Comparison of ENCODE assay signal across 13 mouse cellular contexts in the genomic region with DNA sequence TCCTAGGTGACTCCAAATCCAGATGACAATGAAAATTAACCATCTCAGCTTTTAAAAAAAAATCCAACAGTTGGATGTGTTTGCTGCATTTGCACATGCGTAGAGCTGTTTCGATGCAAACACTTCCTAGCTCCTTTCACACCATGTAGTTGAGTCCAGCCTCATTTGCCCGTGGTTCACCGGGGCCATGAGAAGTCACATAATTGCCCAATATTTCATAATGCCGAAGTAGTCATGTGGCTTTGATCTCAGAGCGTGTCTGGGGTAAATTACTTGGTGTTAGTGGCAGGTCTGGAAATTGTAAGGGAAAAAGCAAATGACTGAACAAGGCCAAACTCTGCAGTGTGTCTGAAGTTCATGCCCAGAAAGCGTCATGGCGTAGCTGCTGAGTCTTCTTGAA.
"Had no signal": no experiment of that assay in that cellular context is flagged by ENCODE, and none has a peak within 500 bp of the region (broad histone marks: within the 10 kb centered on the region; RNA-seq: fewer than 3 reads in every experiment).

No protein-coding gene starts in this region.

- H3K4me3 ChIP-seq: limb, embryonic 15.5 days; liver, embryonic 12.5 days; megakaryocyte, embryonic 14.5 days; midbrain, embryonic 15.5 days; neural tube, embryonic 12.5 days had no signal

- H3K9me3 ChIP-seq: limb, embryonic 15.5 days; liver, embryonic 12.5 days; megakaryocyte, embryonic 14.5 days; midbrain, embryonic 15.5 days; neural tube, embryonic 12.5 days had no signal

- H3K27me3 ChIP-seq: limb, embryonic 15.5 days; liver, embryonic 12.5 days; midbrain, embryonic 15.5 days; neural tube, embryonic 12.5 days had no signal

- H3K4me2 ChIP-seq: limb, embryonic 15.5 days; liver, embryonic 12.5 days; lung, embryonic 14.5 days; midbrain, embryonic 11.5 days; midbrain, embryonic 15.5 days; neural tube, embryonic 12.5 days had no signal

- H3K4me1 ChIP-seq: limb, embryonic 15.5 days had no signal

- H3K36me3 ChIP-seq: limb, embryonic 15.5 days; liver, embryonic 12.5 days; midbrain, embryonic 15.5 days; neural tube, embryonic 12.5 days had no signal

- DNase-seq: kidney, postnatal 14 days; left cerebral cortex, postnatal 4 days; lung, embryonic 14.5 days; lung, postnatal 10 days; lung, postnatal 4 days; thymus, postnatal 4 days had no signal

- H3K9ac ChIP-seq: limb, embryonic 15.5 days; liver, embryonic 12.5 days; lung, embryonic 14.5 days; midbrain, embryonic 15.5 days; neural tube, embryonic 12.5 days had no signal

- H3K27ac ChIP-seq: limb, embryonic 15.5 days; liver, embryonic 12.5 days; midbrain, embryonic 15.5 days; neural tube, embryonic 12.5 days; stomach, postnatal 0 days had no signal

- ATAC-seq: liver, embryonic 12.5 days; midbrain, embryonic 15.5 days had no signal
